Mouse (Mus musculus) heart, embryonic 11.5 days (tissue): ENCODE data around the gene Olfr119. TPM values are rescaled to one million over a fixed set of nuclear protein-coding genes. Genes with fewer than 3 reads are reported as not detected.
"Not testable (repeated sequence)": the region's sequence is repeated elsewhere in the genome, so short reads cannot be mapped to it uniquely, and the experiment has no call there.

Experiments used
- ATAC-seq: fragments of 200-750 bp; cut with Nextera tagmentation; replicated peaks from 2 replicates; pipeline ENCODE4 v1.8.0; 2017; ENCODE audit warnings: moderate library complexity; ENCODE audit not compliant: insufficient number of reproducible peaks, low FRiP score, low TSS enrichment
- H3K27ac ChIP-seq: fragments of 300-500 bp; sonication (generic); 2 replicates; pipeline ENCODE4 v1.5.1; 2014; ENCODE audit warnings: mild to moderate bottlenecking, low read depth, low read length
- H3K27me3 ChIP-seq: fragments of 300-500 bp; sonication (generic); 2 replicates; pipeline ENCODE4 v1.6.1; 2014; ENCODE audit warnings: mild to moderate bottlenecking, low read length, mixed read lengths; ENCODE audit not compliant: control insufficient read depth, insufficient read depth
- H3K36me3 ChIP-seq: fragments of 300-500 bp; sonication (generic); 2 replicates; pipeline ENCODE4 v1.6.1; 2014; ENCODE audit warnings: mild to moderate bottlenecking, low read length, moderate library complexity, mixed read lengths; ENCODE audit not compliant: control insufficient read depth, insufficient read depth
- H3K4me1 ChIP-seq: fragments of 300-500 bp; sonication (generic); 2 replicates; pipeline ENCODE4 v1.6.1; 2014; ENCODE audit warnings: low read length; ENCODE audit not compliant: control insufficient read depth, insufficient read depth
- H3K4me2 ChIP-seq: fragments of 300-500 bp; sonication (generic); 2 replicates; pipeline ENCODE4 v1.6.1; 2014; ENCODE audit warnings: mild to moderate bottlenecking, moderate library complexity
- H3K4me3 ChIP-seq: fragments of 300-500 bp; sonication (generic); 2 replicates; pipeline ENCODE4 v1.5.1; 2014; ENCODE audit warnings: low read depth, low read length
- H3K9ac ChIP-seq: fragments of 300-500 bp; sonication (generic); 2 replicates; pipeline ENCODE4 v1.6.1; 2014; ENCODE audit warnings: mild to moderate bottlenecking, low read depth, low read length, moderate library complexity
- H3K9me3 ChIP-seq: fragments of 300-500 bp; sonication (generic); replicated peaks from 2 replicates; pipeline ENCODE4 v1.6.1; 2016; ENCODE audit warnings: low read length; ENCODE audit not compliant: control insufficient read depth
- WGBS: fragments of 180-500 bp; shearing (Covaris S2); extraction: QIAGEN DNeasy Blood & Tissue Kit; methylation state at CpG from one replicate; pipeline ENCODE4 v1.1.7; 2014; ENCODE audit not compliant: insufficient replicate concordance; 5-methylcytosine and 5-hydroxymethylcytosine counted together
- polyA plus RNA-seq: library from polyadenylated mRNA; unstranded; fragments of >200 nt; fragmentation: Nextera tagmentation; extraction: Ambion mirVana; gene quantifications from 2 replicates; pipeline ENCODE4 v1.2.1, GENCODE M21; 2014

The Olfr119 gene
- not detected in 2 replicates for polyA plus RNA-seq

- not testable (repeated sequence) for H3K9me3 ChIP-seq, H3K36me3 ChIP-seq, H3K27me3 ChIP-seq, H3K9ac ChIP-seq, H3K4me3 ChIP-seq, H3K4me2 ChIP-seq, H3K4me1 ChIP-seq, H3K27ac ChIP-seq, ATAC-seq
- 61% methylated on average over 1 of the region's 1 CpGs for WGBS
Observed at GRCm38 (mm10) chr17:37696264-37696663, at the start of gene Olfr119. Olfr119 (plus strand) TSS chr17:37696564.

GRCm38 (mm10) chr17:37663682-37664081 is 32.7 kb upstream of the Olfr119 start, which contains the start of gene Olfr117:
Olfr117 (minus strand) TSS chr17:37663782.
- Histone ChIP-seq H3K27ac (no peak within 1 kb of the TSS), H3K4me2 (no peak within 1 kb of the TSS), H3K9ac (no peak within 1 kb of the TSS), H3K4me1 (no peaks in the 10 kb centered on the region), H3K36me3 (no peaks in the 10 kb centered on the region), H3K9me3 (no peaks in the 10 kb centered on the region), H3K4me3 (no peak within 1 kb of the TSS), H3K27me3 (no peaks in the 10 kb centered on the region)
- ATAC-seq = no peak
- WGBS = 39% methylated on average over 1 of the region's 1 CpGs

GRCm38 (mm10) chr17:37666688-37667087 is 29.7 kb upstream of the Olfr119 start, which contains the start of gene Olfr118:
Olfr118 (plus strand) TSS chr17:37666988.
- no peak for ATAC-seq
- Histone ChIP-seq H3K9ac (no peak within 1 kb of the TSS), H3K36me3 (no peaks in the 10 kb centered on the region), H3K4me3 (no peak within 1 kb of the TSS), H3K4me2 (no peak within 1 kb of the TSS), H3K27ac (no peak within 1 kb of the TSS), H3K9me3 (no peaks in the 10 kb centered on the region), H3K4me1 (no peaks in the 10 kb centered on the region), H3K27me3 (no peaks in the 10 kb centered on the region)
- WGBS = 56% methylated on average over 2 of the region's 2 CpGs

- Histone ChIP-seq H3K4me3 (no peak within 1 kb of the TSS), H3K9ac (no peak within 1 kb of the TSS), H3K36me3 (no peaks in the 10 kb centered on the region), H3K4me1 (no peaks in the 10 kb centered on the region), H3K27ac (no peak within 1 kb of the TSS), H3K9me3 (no peaks in the 10 kb centered on the region), H3K4me2 (no peak within 1 kb of the TSS), H3K27me3 (no peaks in the 10 kb centered on the region)
- 56% methylated on average over 1 of the region's 1 CpGs for whole genome bisulfite sequencing
- ATAC-seq = no peak
Observed at GRCm38 (mm10) chr17:37721508-37721907, 25.1 kb downstream of the Olfr119 start, which contains the start of gene Olfr120. Olfr120 (plus strand) TSS chr17:37721808.

GRCm38 (mm10) chr17:37738070-37738469 is 41.7 kb downstream of the Olfr119 start:
- H3K4me3 ChIP-seq = no peak overlapping the region
- H3K27ac ChIP-seq = no peak overlapping the region
- WGBS = 49% methylated on average over 7 of the region's 7 CpGs
- H3K4me1 ChIP-seq = no peaks in the 10 kb centered on the region
- H3K9ac ChIP-seq = no peak overlapping the region
- no peak for ATAC-seq
- no peaks in the 10 kb centered on the region for H3K36me3 ChIP-seq
- H3K4me2 ChIP-seq = no peak overlapping the region
- H3K27me3 ChIP-seq = no peaks in the 10 kb centered on the region
- H3K9me3 ChIP-seq = no peaks in the 10 kb centered on the region

Other genes with a start within 250 kb of the Olfr119 start
- not detected in 2 replicates for gene Olfr109, start 237.6 kb upstream of the Olfr119 start, polyA plus RNA-seq
- gene H2-M2, start 213.0 kb upstream of the Olfr119 start, polyA plus RNA-seq = not detected in 2 replicates
- gene Olfr110, start 204.1 kb upstream of the Olfr119 start, polyA plus RNA-seq = not detected in 2 replicates
- gene Olfr111, start 188.5 kb upstream of the Olfr119 start, polyA plus RNA-seq = not detected in 2 replicates
- not detected in 2 replicates for gene Olfr112, start 127.1 kb upstream of the Olfr119 start, polyA plus RNA-seq
- not detected in 2 replicates for gene Olfr113, start 118.9 kb upstream of the Olfr119 start, polyA plus RNA-seq
- not detected in 2 replicates for gene Olfr114, start 103.8 kb upstream of the Olfr119 start, polyA plus RNA-seq
- not detected in 2 replicates for gene Olfr115, start 69.5 kb upstream of the Olfr119 start, polyA plus RNA-seq
- gene Olfr116, start 69.4 kb upstream of the Olfr119 start, polyA plus RNA-seq = not detected in 2 replicates
- not detected in 2 replicates for gene Olfr117, start 32.8 kb upstream of the Olfr119 start, polyA plus RNA-seq
- gene Olfr118, start 29.6 kb upstream of the Olfr119 start, polyA plus RNA-seq = not detected in 2 replicates
- gene Olfr120, start 25.2 kb downstream of the Olfr119 start, polyA plus RNA-seq = not detected in 2 replicates
- not detected in 2 replicates for gene Olfr121, start 52.3 kb downstream of the Olfr119 start, polyA plus RNA-seq
- not detected in 2 replicates for gene Olfr122, start 72.0 kb downstream of the Olfr119 start, polyA plus RNA-seq
- gene Olfr123, start 97.0 kb downstream of the Olfr119 start, polyA plus RNA-seq = not detected in 2 replicates
- gene Olfr124, start 103.3 kb downstream of the Olfr119 start, polyA plus RNA-seq = not detected in 2 replicates
- gene Olfr125, start 136.4 kb downstream of the Olfr119 start, polyA plus RNA-seq = not detected in 2 replicates
- not detected in 2 replicates for gene Olfr126, start 150.9 kb downstream of the Olfr119 start, polyA plus RNA-seq
- not detected in 2 replicates for gene Olfr127, start 203.9 kb downstream of the Olfr119 start, polyA plus RNA-seq
- gene Olfr128, start 224.0 kb downstream of the Olfr119 start, polyA plus RNA-seq = not detected in 2 replicates